Mouse (Mus musculus) layer of hippocampus, adult 9-10 months (tissue): ENCODE results near the gene Dnajc6.

Experiments used
- DNase-seq: peaks from one replicate; pipeline ENCODE4 v3.0.0; 2022; ENCODE audit warnings: low spot score

The Dnajc6 gene

GRCm38 (mm10) chr4:101569076-101569475, 72.6 kb downstream of the Dnajc6 start:
- DNase-seq, result no peak

- peak; percentile 48 for DNase-seq
These were observed 75.7 kb downstream of the Dnajc6 start for GRCm38 (mm10) chr4:101572142-101572541.

GRCm38 (mm10) chr4:101575307-101575706, 78.9 kb downstream of the Dnajc6 start:
- DNase-seq, result no peak

GRCm38 (mm10) chr4:101578720-101579119, 82.3 kb downstream of the Dnajc6 start:
- DNase-seq, result no peak

GRCm38 (mm10) chr4:101579517-101579916, 83.1 kb downstream of the Dnajc6 start:
- no peak for DNase-seq

GRCm38 (mm10) chr4:101581156-101581555, 84.7 kb downstream of the Dnajc6 start:
- no peak for DNase-seq

- no peak for DNase-seq
These were observed 86.4 kb downstream of the Dnajc6 start for GRCm38 (mm10) chr4:101582882-101583281.

GRCm38 (mm10) chr4:101584524-101585454, 88.3 kb downstream of the Dnajc6 start:
- no peak for DNase-seq

GRCm38 (mm10) chr4:101585455-101586184, 89.2 kb downstream of the Dnajc6 start:
- no peak for DNase-seq

GRCm38 (mm10) chr4:101588932-101589331, 92.5 kb downstream of the Dnajc6 start:
- DNase-seq, result peak; percentile 21

- no peak for DNase-seq
These were observed 93.3 kb downstream of the Dnajc6 start for GRCm38 (mm10) chr4:101589771-101590170.

- no peak for DNase-seq
These were observed 95.0 kb downstream of the Dnajc6 start for GRCm38 (mm10) chr4:101591400-101591799.

- DNase-seq, result no peak
These were observed 96.0 kb downstream of the Dnajc6 start for GRCm38 (mm10) chr4:101592466-101592865.

- DNase-seq, result no peak
These were observed 105.3 kb downstream of the Dnajc6 start for GRCm38 (mm10) chr4:101601758-101602157.

- DNase-seq, result no peak
These were observed 107.2 kb downstream of the Dnajc6 start for GRCm38 (mm10) chr4:101603635-101604034.

- no peak for DNase-seq
These were observed 120.1 kb downstream of the Dnajc6 start for GRCm38 (mm10) chr4:101616520-101616919.

- DNase-seq, result no peak
These were observed 121.3 kb downstream of the Dnajc6 start for GRCm38 (mm10) chr4:101617742-101618141.

GRCm38 (mm10) chr4:101620206-101620605, 123.8 kb downstream of the Dnajc6 start:
- DNase-seq, result no peak

GRCm38 (mm10) chr4:101621241-101621640, 124.8 kb downstream of the Dnajc6 start:
- no peak for DNase-seq

- DNase-seq, result no peak
These were observed 128.8 kb downstream of the Dnajc6 start for GRCm38 (mm10) chr4:101625278-101625677.

GRCm38 (mm10) chr4:101635596-101635995, 139.1 kb downstream of the Dnajc6 start:
- no peak for DNase-seq

GRCm38 (mm10) chr4:101637472-101637871, 141.0 kb downstream of the Dnajc6 start:
- no peak for DNase-seq

GRCm38 (mm10) chr4:101640631-101641030, 144.2 kb downstream of the Dnajc6 start:
- DNase-seq, result no peak
